Mouse (Mus musculus): ENCODE data around the gene Vmn1r104. TPM values are rescaled to one million over a fixed set of nuclear protein-coding genes. Genes with fewer than 3 reads are reported as not detected.

Gene Vmn1r104
- not detected in 2 replicates for polyA plus RNA-seq (2021; fragmentation: Nextera tagmentation)
- long read RNA-seq, experiment 1: 0 reads
- long read RNA-seq, experiment 2: 0 reads

DNA sequence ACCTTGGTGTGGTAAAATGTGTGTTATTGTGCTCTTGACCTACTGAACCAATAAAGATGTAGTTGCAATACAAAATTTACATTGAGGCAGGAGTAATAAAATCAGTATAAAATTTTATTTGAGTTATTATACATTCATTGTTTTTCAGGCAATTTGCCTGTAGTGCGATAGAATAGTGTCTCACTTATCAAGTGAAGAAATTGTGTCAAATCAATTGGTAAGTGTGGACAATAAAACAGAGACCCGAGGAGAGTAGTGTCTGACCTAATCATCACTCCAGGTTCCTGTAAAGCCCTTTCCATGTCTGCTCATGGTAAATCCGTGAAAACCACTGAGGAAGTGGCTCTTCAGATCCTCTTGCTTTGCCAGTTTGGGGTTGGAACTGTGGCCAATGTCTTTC is at the start of gene Vmn1r104:
Vmn1r104 (plus strand) TSS at position 301 of the 400 bp plus-strand sequence.

GRCm38 (mm10) chr7:20510434-20510833 is 23.2 kb upstream of the Vmn1r104 start, which contains the start of gene Vmn1r103:
Vmn1r103 (minus strand) TSS chr7:20510534.

GRCm38 (mm10) chr7:20545657-20546056 is 12.0 kb downstream of the Vmn1r104 start, which contains the start of gene Gm5726:
Gm5726 (minus strand) TSS chr7:20545757.

DNA sequence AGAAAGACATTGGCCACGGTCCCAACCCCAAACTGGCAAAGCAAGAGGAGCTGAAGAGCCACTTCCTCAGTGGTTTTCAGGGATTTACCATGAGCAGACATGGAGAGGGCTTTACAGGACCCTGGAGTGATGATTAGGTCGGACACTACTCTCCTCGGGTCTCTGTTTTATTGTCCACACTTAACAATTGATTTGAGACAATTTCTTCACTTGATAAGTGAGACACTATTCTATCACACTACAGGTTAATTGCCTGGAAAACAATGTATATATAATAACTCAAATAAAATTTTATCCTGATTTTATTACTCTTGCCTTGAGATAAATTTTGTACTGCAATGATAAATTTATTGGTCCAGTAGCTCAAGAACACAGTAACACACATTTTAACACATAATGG is 42.5 kb downstream of the Vmn1r104 start, which contains the start of gene Gm4141:
Gm4141 (minus strand) TSS at position 101 of the 400 bp plus-strand sequence.

Other genes with a start within 250 kb of the Vmn1r104 start
- not detected in 2 replicates for gene Gm4133, start 199.8 kb upstream of the Vmn1r104 start, polyA plus RNA-seq (2021; fragmentation: Nextera tagmentation)
- gene Gm5728, start 158.4 kb upstream of the Vmn1r104 start, polyA plus RNA-seq (2021; fragmentation: Nextera tagmentation): not detected in 2 replicates
- gene Vmn1r100, start 115.9 kb upstream of the Vmn1r104 start, polyA plus RNA-seq (2021; fragmentation: Nextera tagmentation): not detected in 2 replicates
- gene Vmn1r101, start 91.2 kb upstream of the Vmn1r104 start, polyA plus RNA-seq (2021; fragmentation: Nextera tagmentation): not detected in 2 replicates
- gene Gm10670, start 58.9 kb upstream of the Vmn1r104 start, polyA plus RNA-seq (2021; fragmentation: Nextera tagmentation): not detected in 2 replicates
- not detected in 2 replicates for gene Vmn1r103, start 23.3 kb upstream of the Vmn1r104 start, polyA plus RNA-seq (2021; fragmentation: Nextera tagmentation)
- not detected in 2 replicates for gene Gm5726, start 11.9 kb downstream of the Vmn1r104 start, polyA plus RNA-seq (2021; fragmentation: Nextera tagmentation)
- not detected in 2 replicates for gene Gm4141, start 42.4 kb downstream of the Vmn1r104 start, polyA plus RNA-seq (2021; fragmentation: Nextera tagmentation)
- gene Gm4513, start 65.2 kb downstream of the Vmn1r104 start, polyA plus RNA-seq (2021; fragmentation: Nextera tagmentation): not detected in 2 replicates
- gene Vmn1r107, start 135.1 kb downstream of the Vmn1r104 start, polyA plus RNA-seq (2021; fragmentation: Nextera tagmentation): not detected in 2 replicates
- gene Vmn1r111, start 169.4 kb downstream of the Vmn1r104 start, polyA plus RNA-seq (2021; fragmentation: Nextera tagmentation): not detected in 2 replicates
- not detected in 2 replicates for gene Gm10668, start 196.8 kb downstream of the Vmn1r104 start, polyA plus RNA-seq (2021; fragmentation: Nextera tagmentation)
- not detected in 2 replicates for gene Vmn1r112, start 237.3 kb downstream of the Vmn1r104 start, polyA plus RNA-seq (2021; fragmentation: Nextera tagmentation)

Data from layer of hippocampus, adult 6 months (tissue).